Mouse (Mus musculus) Muller cell, postnatal 12 days (primary cell): ENCODE data around the gene Vmn2r13.
"Not testable (repeated sequence)": the region's sequence is repeated elsewhere in the genome, so short reads cannot be mapped to it uniquely, and the experiment has no call there.

Experiments
- DNase-seq: peaks from one replicate; pipeline ENCODE4 v3.0.0-alpha.2; 2015; ENCODE audit errors: inconsistent ontology term

Vmn2r13 gene

GRCm38 (mm10) chr5:109192099-109192498 is at the start of gene Vmn2r13:
Vmn2r13 (minus strand) TSS chr5:109192199.
- not testable (repeated sequence) for DNase-seq

GRCm38 (mm10) chr5:109224608-109225007 is 32.6 kb upstream of the Vmn2r13 start, which contains the start of gene Vmn2r14:
Vmn2r14 (minus strand) TSS chr5:109224708.
- no peak for DNase-seq

GRCm38 (mm10) chr5:109166851-109167250 is 25.1 kb downstream of the Vmn2r13 start:
- not testable (repeated sequence) for DNase-seq

GRCm38 (mm10) chr5:109160121-109160520 is 31.9 kb downstream of the Vmn2r13 start:
- DNase-seq = no peak

GRCm38 (mm10) chr5:109159576-109159975 is 32.4 kb downstream of the Vmn2r13 start:
- not testable (repeated sequence) for DNase-seq

- not testable (repeated sequence) for DNase-seq
Observed at GRCm38 (mm10) chr5:109158488-109159485, 33.2 kb downstream of the Vmn2r13 start.

- no peak for DNase-seq
Observed at GRCm38 (mm10) chr5:109139546-109139945, 52.5 kb downstream of the Vmn2r13 start.

GRCm38 (mm10) chr5:109136731-109137130 is 55.3 kb downstream of the Vmn2r13 start:
- DNase-seq = no peak
